Mouse (Mus musculus) kidney, embryonic 14.5 days (tissue): ENCODE data around the gene Pam. TPM values are rescaled to one million over a fixed set of nuclear protein-coding genes. Genes with fewer than 3 reads are reported as not detected.

Experiments used
- ATAC-seq: fragments of 200-750 bp; cut with Nextera tagmentation; 2 replicates; pipeline ENCODE4 v1.8.0; 2017; ENCODE audit warnings: moderate number of reproducible peaks, mild to moderate bottlenecking, moderate TSS enrichment, moderate library complexity; ENCODE audit not compliant: low FRiP score, low TSS enrichment
- H3K27ac ChIP-seq: fragments of 300-500 bp; sonication (generic); 2 replicates; pipeline ENCODE4 v1.5.1; 2014; ENCODE audit warnings: low read depth, mild to moderate bottlenecking, low read length, moderate library complexity, mixed read lengths
- H3K27me3 ChIP-seq: fragments of 300-500 bp; sonication (generic); 2 replicates; pipeline ENCODE4 v1.6.1; 2014; ENCODE audit warnings: mild to moderate bottlenecking, low read length; ENCODE audit not compliant: control insufficient read depth, insufficient read depth
- H3K36me3 ChIP-seq: fragments of 300-500 bp; sonication (generic); 2 replicates; pipeline ENCODE4 v1.6.1; 2014; ENCODE audit warnings: low read length, mixed read lengths; ENCODE audit not compliant: control insufficient read depth, insufficient read depth
- H3K4me1 ChIP-seq: fragments of 300-500 bp; sonication (generic); 2 replicates; pipeline ENCODE4 v1.6.1; 2014; ENCODE audit warnings: low read length, mixed read lengths; ENCODE audit not compliant: control insufficient read depth, insufficient read depth
- H3K4me2 ChIP-seq: fragments of 300-500 bp; sonication (generic); replicated peaks from 2 replicates; pipeline ENCODE4 v1.6.1; 2014; ENCODE audit warnings: low read depth, mild to moderate bottlenecking, low read length
- H3K4me3 ChIP-seq: fragments of 300-500 bp; sonication (generic); 2 replicates; pipeline ENCODE4 v1.5.1; 2014; ENCODE audit warnings: mild to moderate bottlenecking, low read length
- H3K9ac ChIP-seq: fragments of 300-500 bp; sonication (generic); 2 replicates; pipeline ENCODE4 v1.6.1; 2014; ENCODE audit warnings: low read depth, mild to moderate bottlenecking, low read length, moderate library complexity
- H3K9me3 ChIP-seq: fragments of 300-500 bp; sonication (generic); 2 replicates; pipeline ENCODE4 v1.6.1; 2016; ENCODE audit warnings: low read length; ENCODE audit not compliant: control insufficient read depth
- WGBS: fragments of 180-500 bp; shearing (Covaris S2); extraction: QIAGEN DNeasy Blood & Tissue Kit; methylation state at CpG from one replicate; pipeline ENCODE4 v1.1.7; 2014; 5-methylcytosine and 5-hydroxymethylcytosine counted together
- polyA plus RNA-seq: library from polyadenylated mRNA; unstranded; fragments of >200 nt; fragmentation: Nextera tagmentation; extraction: Ambion mirVana; gene quantifications from 2 replicates; pipeline ENCODE4 v1.2.1, GENCODE M21; 2014

Gene Pam
- polyA plus RNA-seq, 1 experiment from 2014 or later: 31.9 TPM

- Histone ChIP-seq H3K4me1 (no peaks in the 10 kb centered on the region), H3K27ac (no peak overlapping the region), H3K36me3 (no peaks in the 10 kb centered on the region; the same call in 1 of the 2 replicates), H3K4me2 (no peak overlapping the region), H3K27me3 (no peaks in the 10 kb centered on the region), H3K9me3 (0 out of 2 replicates have a peak, but pooled peaks cover 2% of the 10 kb centered on the region), H3K9ac (no peak overlapping the region), H3K4me3 (no peak overlapping the region)
- ATAC-seq: no peak
- 85% methylated on average over 5 of the region's 5 CpGs for WGBS
Measured at GRCm38 (mm10) chr1:97834354-97834822, 261.1 kb downstream of the Pam start.

GRCm38 (mm10) chr1:97833466-97834353 lies 261.7 kb downstream of the Pam start:
- H3K27ac ChIP-seq: no peak overlapping the region
- ATAC-seq: no peak
- WGBS: 76% methylated on average over 5 of the region's 5 CpGs

GRCm38 (mm10) chr1:97828087-97828486 lies 267.4 kb downstream of the Pam start:
- 96% methylated on average over 5 of the region's 5 CpGs for WGBS
- Histone ChIP-seq H3K36me3 (no peaks in the 10 kb centered on the region; the same call in 1 of the 2 replicates), H3K4me2 (no peak overlapping the region), H3K9ac (no peak overlapping the region), H3K27ac (no peak overlapping the region), H3K27me3 (no peaks in the 10 kb centered on the region), H3K9me3 (0 out of 2 replicates have a peak, but pooled peaks cover 2% of the 10 kb centered on the region), H3K4me1 (no peaks in the 10 kb centered on the region), H3K4me3 (no peak overlapping the region)
- no peak for ATAC-seq

More at GRCm38 (mm10) chr1:97833466-97834353, 261.7 kb downstream of the Pam start:
- Histone ChIP-seq H3K9ac (no peak overlapping the region), H3K4me1 (no peaks in the 10 kb centered on the region), H3K4me3 (no peak overlapping the region), H3K4me2 (no peak overlapping the region), H3K27me3 (no peaks in the 10 kb centered on the region), H3K36me3 (no peaks in the 10 kb centered on the region; the same call in 1 of the 2 replicates), H3K9me3 (0 out of 2 replicates have a peak, but pooled peaks cover 2% of the 10 kb centered on the region)

- ATAC-seq: no peak
- Histone ChIP-seq H3K36me3 (no peaks in the 10 kb centered on the region; the same call in 1 of the 2 replicates), H3K27ac (no peak overlapping the region), H3K4me2 (no peak overlapping the region), H3K9me3 (0 out of 2 replicates have a peak, but pooled peaks cover 2% of the 10 kb centered on the region), H3K27me3 (no peaks in the 10 kb centered on the region), H3K4me1 (no peaks in the 10 kb centered on the region), H3K4me3 (no peak overlapping the region), H3K9ac (no peak overlapping the region)
- 95% methylated on average over 2 of the region's 2 CpGs for WGBS
Measured at GRCm38 (mm10) chr1:97827566-97827965, 267.9 kb downstream of the Pam start.

GRCm38 (mm10) chr1:97822904-97823303 lies 272.5 kb downstream of the Pam start:
- Histone ChIP-seq H3K4me3 (no peak overlapping the region), H3K27me3 (no peaks in the 10 kb centered on the region), H3K9me3 (no peaks in the 10 kb centered on the region), H3K4me1 (no peaks in the 10 kb centered on the region), H3K36me3 (no peaks in the 10 kb centered on the region), H3K27ac (no peak overlapping the region), H3K9ac (no peak overlapping the region), H3K4me2 (no peak overlapping the region)
- ATAC-seq: no peak
- WGBS: 94% methylated on average over 7 of the region's 7 CpGs

GRCm38 (mm10) chr1:97822203-97822602 lies 273.2 kb downstream of the Pam start:
- H3K4me1 ChIP-seq: no peaks in the 10 kb centered on the region
- H3K4me3 ChIP-seq: no peak overlapping the region
- 73% methylated on average over 5 of the region's 5 CpGs for WGBS
- H3K27ac ChIP-seq: no peak overlapping the region
- ATAC-seq: no peak
- no peak overlapping the region for H3K9ac ChIP-seq
- H3K4me2 ChIP-seq: no peak overlapping the region
- no peaks in the 10 kb centered on the region for H3K36me3 ChIP-seq
- no peaks in the 10 kb centered on the region for H3K27me3 ChIP-seq
- H3K9me3 ChIP-seq: no peaks in the 10 kb centered on the region

- H3K4me2 ChIP-seq: no peak overlapping the region
- no peaks in the 10 kb centered on the region for H3K36me3 ChIP-seq
- H3K27me3 ChIP-seq: no peaks in the 10 kb centered on the region
- no peak overlapping the region for H3K4me3 ChIP-seq
- H3K9me3 ChIP-seq: no peaks in the 10 kb centered on the region
- 87% methylated on average over 3 of the region's 3 CpGs for WGBS
- ATAC-seq: no peak
- H3K9ac ChIP-seq: no peak overlapping the region
- no peak overlapping the region for H3K27ac ChIP-seq
- H3K4me1 ChIP-seq: no peaks in the 10 kb centered on the region
Measured at GRCm38 (mm10) chr1:97821282-97821681, 274.2 kb downstream of the Pam start.

- no peak for ATAC-seq
- Histone ChIP-seq H3K9ac (no peak overlapping the region), H3K4me3 (no peak overlapping the region), H3K4me1 (no peaks in the 10 kb centered on the region), H3K27me3 (no peaks in the 10 kb centered on the region), H3K9me3 (no peaks in the 10 kb centered on the region), H3K27ac (no peak overlapping the region), H3K4me2 (no peak overlapping the region), H3K36me3 (no peaks in the 10 kb centered on the region)
- 58% methylated on average over 2 of the region's 2 CpGs for WGBS
Measured at GRCm38 (mm10) chr1:97809255-97809912, 286.1 kb downstream of the Pam start.

- H3K9ac ChIP-seq: no peak overlapping the region
- no peaks in the 10 kb centered on the region for H3K27me3 ChIP-seq
- no peak overlapping the region for H3K4me3 ChIP-seq
- H3K4me1 ChIP-seq: no peaks in the 10 kb centered on the region
- no peaks in the 10 kb centered on the region for H3K36me3 ChIP-seq
- H3K9me3 ChIP-seq: no peaks in the 10 kb centered on the region
- H3K4me2 ChIP-seq: no peak overlapping the region
- H3K27ac ChIP-seq: no peak overlapping the region
- no peak for ATAC-seq
Measured at GRCm38 (mm10) chr1:97804520-97804919, 290.9 kb downstream of the Pam start.
